Mouse (Mus musculus): ENCODE results near the gene Gba.

Gene Gba

DNA sequence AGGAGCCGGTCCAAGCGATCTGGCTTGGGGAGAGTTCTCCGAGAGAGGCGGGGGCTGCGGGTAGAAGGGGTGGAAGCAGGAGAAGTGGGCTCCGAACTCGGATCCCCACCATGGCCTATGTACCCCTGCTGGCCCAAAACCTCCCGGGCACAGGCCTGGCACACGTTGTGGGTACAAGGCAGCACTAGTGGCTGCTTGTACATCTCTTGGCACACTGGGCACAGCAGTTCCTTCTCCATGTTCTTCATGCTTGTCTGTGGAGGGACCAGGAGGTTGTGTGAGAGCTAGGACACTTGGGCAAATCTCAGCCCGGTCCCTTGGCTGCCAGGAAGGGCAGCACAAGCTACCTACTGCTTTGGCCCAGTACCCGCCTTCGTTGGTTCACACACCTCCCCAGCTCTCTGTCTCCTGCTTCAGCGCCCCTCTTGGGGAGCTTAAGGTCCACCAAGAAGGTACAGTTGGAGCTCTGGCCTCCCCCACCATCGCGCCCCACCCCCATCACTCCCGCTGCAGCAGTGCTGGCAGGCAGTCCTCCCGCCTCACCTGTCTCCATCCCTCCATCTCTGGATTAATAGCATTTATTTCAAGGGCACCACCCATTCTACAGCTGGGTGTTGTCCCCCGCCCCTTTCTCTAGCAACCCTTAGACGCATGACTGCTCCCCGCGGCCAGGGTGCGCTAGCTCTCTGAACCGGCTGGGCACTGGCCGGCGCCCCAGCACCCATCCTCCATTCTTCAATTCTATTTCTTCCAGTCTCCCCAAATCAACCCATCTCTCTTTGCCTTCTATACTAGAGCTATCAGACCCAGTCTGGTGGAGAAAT, 41.6 kb downstream of the Gba start:
- DNase-seq, result peak; percentile 41

- DNase-seq, result peak; percentile 67
Measured at GRCm38 (mm10) chr3:89244982-89245687, 42.4 kb downstream of the Gba start.

- DNase-seq, result peak; percentile 31
Measured at GRCm38 (mm10) chr3:89245688-89246171, 43.0 kb downstream of the Gba start, which contains the start of gene Krtcap2. Krtcap2 (plus strand) TSS chr3:89245966.

GRCm38 (mm10) chr3:89246261-89247100, 43.8 kb downstream of the Gba start, which contains the start of gene Trim46:
Trim46 (minus strand) TSS chr3:89246309.
- DNase-seq, result peak; percentile 88

DNA sequence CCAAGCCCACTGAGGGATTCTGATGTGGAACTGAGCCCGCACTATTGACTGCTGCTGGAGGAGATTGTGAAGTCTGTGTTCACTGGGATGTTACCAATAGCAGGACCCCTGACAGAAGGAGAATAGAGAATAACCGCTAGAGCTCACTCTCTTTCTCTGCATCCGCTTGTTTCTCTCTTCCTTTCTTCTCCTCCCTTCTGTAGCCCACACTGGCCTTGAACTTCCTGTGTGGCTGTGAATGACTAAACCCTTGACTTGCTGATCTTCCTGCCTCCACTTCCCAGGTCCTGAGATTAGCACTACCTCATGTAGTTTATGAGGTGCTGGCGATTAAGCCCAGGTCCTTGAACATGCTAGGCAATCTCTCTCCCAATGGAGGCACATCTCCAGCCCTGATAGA, 44.7 kb downstream of the Gba start:
- no peak for DNase-seq

GRCm38 (mm10) chr3:89250435-89251040, 47.8 kb downstream of the Gba start:
- peak; percentile 70 for DNase-seq

GRCm38 (mm10) chr3:89251365-89251895, 48.7 kb downstream of the Gba start:
- DNase-seq, result peak; percentile 80

DNA sequence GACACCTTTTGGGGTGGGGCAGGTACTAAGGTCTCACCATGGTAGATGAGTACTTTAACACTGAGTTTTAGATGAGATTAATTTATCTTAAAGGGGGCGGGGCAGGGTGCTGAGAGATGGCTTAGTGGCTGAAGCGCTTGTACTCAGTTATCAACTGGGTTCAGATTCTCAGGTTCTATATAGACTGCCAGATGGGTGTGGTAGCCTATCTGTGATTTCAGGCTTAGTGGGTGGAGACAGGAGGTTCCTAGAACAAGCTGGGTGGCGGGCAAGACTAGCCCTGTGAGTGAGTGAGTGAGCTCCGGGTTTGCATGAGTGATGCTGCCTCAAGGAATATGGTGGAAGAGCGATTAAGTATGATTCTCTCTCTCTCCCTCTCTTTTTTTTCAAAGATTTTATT, 52.3 kb downstream of the Gba start:
- DNase-seq, result no peak

DNA sequence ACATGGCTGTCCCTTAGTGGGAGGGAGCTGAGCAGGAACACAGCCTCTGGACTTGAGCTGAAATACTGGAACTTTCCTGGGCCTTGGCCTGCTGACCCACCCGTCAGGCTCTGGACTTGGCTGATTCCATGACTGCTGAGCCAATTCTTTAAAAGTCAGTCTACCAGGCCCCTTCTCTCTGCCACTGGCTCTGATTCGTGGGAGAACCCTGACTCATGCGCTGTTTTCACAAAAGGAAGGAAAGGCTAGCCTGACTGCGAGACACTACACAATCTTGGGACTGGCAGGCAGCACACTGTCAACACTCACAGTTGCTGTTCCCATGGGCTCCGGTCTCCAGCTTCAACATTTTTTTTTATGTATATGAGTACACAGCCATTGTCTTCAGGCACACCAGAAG, 53.4 kb downstream of the Gba start:
- no peak for DNase-seq

Data from thymus, postnatal 25 days (tissue).